Mouse (Mus musculus): ENCODE measurements around the gene Bloc1s1.

DNA sequence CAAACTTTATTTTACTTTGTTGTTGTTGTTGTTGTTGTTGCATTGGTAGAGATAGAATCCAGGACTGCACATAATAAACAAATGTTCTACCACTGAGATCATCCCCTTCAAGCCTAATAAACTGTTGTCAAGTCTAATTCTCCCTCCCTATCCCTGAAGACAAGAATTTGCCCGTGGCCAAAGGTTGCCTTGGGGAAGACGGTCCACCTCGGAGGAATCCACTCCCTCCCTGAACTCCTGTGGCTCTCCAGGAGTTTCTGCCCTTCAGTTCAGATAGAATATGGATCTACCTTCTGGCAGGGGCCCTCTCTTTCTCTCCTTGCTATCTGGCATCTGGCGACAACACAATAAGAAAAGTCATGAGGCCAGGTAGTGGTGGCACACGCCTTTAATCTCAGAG lies 19.0 kb downstream of the Bloc1s1 start:
- TF ChIP-seq CTCF (IDR thresholded peaks at IDR 0.05; ENCODE audit: low read depth, low read length) (no peak), POLR2A (IDR thresholded peaks at IDR 0.05; ENCODE audit: borderline replicate concordance, low read depth, low read length) (no peak)
